Mouse (Mus musculus) urinary bladder, postnatal 36 days (tissue): Measurements from ENCODE around the gene Stk11ip.

Source experiments
- DNase-seq, 2 experiments: peaks; one replicate each; pipeline ENCODE4 v3.0.0; 2022; ENCODE audit warnings: low spot score in 2 of 2, mixed read lengths in 1 of 2

The Stk11ip gene

DNA sequence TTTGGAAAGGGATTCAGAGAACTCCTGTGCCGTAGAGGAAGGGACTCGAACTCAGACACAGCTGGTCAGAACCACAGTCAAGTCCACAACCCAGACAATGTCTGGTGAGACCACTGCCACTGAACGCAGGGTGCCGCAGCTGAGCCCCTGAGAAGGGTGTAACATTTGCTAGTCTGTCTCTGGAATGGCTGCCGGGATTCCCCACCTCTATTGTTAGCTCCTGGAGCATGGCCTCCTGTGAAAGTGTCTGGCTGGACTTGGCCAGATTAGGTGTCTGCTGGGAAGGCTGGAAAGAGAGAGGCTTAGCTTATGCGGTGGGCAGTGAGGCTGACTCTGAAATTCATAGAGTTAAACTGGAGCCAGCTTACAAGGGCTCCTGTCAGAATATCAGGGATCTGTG, 49.1 kb downstream of the Stk11ip start:
- no peak for DNase-seq

DNA sequence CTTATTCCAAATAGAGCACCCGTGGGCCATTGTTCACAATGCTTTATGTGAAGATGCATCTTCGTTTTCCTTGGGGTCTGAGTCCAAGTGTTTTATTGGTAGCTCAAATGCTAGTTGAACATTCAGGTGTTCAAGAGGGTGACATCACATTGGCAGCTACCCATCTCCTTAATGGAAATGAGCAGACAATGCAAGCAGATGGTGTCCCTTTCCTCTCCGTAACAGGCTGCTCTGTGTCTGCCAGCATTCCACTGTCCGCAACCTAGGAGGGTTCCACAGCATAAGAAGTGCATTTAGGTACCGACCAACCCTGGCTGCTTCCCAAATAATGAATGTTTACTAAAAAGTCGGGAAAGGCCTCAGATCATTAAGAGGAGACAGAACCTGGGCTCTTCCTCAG, 51.4 kb downstream of the Stk11ip start:
- DNase-seq = no peak

DNA sequence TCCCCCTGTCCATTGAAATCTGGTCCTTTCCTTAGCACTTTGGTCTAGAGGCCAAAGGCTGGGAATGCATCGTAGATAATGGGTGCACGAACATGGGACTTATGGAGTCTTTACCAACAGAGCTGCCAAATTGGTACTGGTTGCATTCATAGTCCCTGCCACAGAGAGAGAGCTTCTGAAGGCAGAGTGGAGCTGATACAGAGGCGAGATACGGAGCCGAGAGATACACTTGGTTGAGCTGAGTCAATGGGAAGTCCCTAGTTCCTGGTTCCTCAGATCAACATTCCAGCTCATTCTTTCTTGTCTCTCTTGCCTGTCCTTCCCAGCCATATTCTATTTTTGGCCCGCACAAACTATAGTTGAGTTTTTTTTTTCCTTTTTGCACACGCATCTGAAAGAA, 52.4 kb downstream of the Stk11ip start:
- no peak for DNase-seq

DNA sequence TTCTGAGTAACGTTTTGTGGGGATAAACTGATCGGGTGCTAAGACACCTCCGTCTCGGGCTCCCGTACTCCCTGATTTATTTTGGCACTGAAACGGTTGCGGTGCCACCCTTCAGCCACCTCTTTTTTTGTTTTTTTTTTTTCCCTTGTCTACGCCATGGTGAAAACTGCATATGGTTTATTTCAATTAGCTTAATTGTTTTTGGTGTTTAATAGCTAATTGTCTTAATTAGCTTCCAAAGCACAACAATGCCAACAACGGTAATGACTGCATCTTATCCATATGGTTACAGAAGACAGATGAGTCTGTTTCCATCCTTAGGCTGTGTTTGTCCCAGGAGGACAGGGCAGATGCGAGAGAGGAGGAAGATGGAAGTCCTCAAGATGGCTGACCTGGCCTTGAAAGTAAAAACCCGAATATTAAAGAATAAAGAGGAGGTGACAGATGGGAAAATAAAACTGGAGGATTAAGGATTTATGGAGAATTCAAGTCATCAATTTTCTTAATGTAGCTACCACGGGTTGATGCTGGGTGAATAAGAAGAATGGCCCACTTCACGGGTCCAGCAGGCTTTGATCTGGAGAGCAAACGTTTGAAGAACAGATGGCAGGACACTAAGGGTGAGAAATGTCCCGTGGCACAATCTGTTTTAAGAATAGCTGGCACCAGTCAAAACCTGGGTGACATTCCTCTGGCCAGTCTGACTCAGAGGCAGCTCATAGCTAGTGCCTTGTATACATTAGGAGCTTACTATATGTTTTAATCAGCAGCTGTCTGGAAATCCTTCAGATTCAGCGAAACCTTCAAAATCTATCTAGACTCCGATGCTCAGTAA, 53.4 kb downstream of the Stk11ip start:
- no peak for DNase-seq

DNA sequence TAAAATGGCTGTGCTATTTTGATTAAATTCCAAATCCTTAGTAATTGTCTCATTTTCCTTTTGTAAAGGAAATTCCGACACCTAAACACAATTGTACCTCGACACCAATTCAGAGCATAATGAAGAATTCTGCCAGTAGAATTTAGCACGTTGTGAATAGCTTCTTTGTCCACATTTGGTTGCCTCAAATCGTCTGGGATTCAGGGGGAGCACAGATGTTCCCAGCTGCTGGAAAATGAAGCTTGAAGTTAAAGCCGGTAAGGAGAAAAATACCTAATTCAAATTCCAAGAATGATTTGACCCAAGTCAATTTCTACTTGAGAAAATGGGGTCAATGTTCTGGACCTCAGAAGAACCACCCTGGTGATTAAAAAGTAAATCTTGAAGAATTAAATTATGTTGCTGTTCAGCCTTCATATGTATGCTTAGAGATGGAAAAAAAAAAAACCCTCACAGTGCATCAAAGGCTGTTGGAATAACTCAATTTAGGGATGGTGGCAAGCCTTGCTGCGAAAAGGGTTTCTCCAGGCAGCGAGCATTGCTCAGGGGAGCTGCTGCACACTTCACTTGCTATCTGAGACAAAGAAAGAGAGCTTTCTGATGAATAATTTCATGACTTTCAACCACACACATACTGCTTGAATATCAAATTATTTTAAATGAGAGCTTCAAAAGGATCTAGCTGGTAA, 60.8 kb downstream of the Stk11ip start:
- DNase-seq = no peak

DNA sequence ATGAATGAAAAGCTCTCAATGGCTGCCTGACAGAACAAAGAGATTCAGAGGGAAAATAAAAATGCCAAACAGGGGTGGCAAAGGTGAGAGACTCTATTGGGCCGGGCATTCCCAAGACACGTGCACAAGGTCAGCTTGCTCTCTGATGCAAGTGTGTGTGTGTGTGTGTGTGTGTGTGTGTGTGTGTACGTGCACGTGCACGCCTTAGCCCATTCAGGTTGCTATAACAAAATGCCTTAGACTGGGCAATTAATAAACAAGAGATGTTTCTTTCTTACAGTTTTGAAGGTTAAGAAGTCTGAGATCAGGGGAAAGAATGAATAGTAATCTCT, 61.3 kb downstream of the Stk11ip start:
- no peak for DNase-seq

DNA sequence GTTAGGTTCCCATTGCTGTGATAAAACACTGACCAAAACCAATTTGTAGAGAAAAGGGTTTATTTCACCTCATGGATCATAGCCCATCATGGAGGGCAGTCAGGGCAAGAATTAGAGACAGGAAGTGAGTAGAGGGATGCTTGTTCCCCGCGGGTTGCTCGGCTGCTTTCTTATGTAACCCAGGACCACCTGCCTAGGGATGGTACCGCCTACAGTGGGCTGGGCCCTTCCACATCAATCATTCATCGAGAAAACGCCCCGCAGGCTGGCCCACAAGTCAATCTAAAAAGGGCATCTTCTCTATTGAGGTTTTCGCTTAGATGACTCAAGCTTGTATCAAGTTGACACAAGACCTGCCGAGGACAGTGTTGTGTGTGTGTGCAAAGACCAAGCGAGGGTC, 61.7 kb downstream of the Stk11ip start:
- no peak for DNase-seq

DNA sequence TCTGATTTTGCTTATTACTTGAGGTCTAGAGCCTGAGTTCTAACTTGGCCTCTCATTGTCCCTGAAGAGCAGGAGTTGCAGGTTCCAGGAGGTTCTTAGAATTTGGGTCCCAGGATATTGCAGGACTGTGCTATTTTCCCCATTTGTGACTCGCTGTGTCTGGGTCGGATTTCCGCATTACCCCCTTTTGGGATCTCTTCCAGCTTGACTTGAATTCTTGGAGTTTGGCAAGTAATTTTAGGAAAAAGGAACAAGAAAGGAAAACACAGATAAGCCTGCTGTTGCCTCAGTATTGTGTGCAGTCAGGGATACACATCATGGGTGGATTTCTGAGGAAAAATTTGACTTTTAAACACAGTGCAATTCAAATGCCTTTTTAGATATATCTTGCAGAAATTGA, 65.5 kb downstream of the Stk11ip start:
- DNase-seq = no peak
